Mouse (Mus musculus): ENCODE results near the gene Srsf1. TPM values are rescaled to one million over a fixed set of nuclear protein-coding genes. Genes with fewer than 3 reads are reported as not detected.

The Srsf1 gene
- polyA plus RNA-seq, 1 experiment from 2014 or later, result 500 TPM

Other genes with a start within 250 kb of the Srsf1 start
- not detected in 2 replicates for gene Lpo, start 219.1 kb upstream of the Srsf1 start, polyA plus RNA-seq (2014; fragmentation: Nextera tagmentation; extraction: Ambion mirVana)
- 14.3 and 14.9 TPM in 2 replicates for gene Mks1, start 194.2 kb upstream of the Srsf1 start, polyA plus RNA-seq (2014; fragmentation: Nextera tagmentation; extraction: Ambion mirVana)
- gene Epx, start 171.8 kb upstream of the Srsf1 start, polyA plus RNA-seq (2014; fragmentation: Nextera tagmentation; extraction: Ambion mirVana), result 0.08 TPM in 1 of 2 replicates, not detected in the other
- gene Olfr462, start 155.1 kb upstream of the Srsf1 start, polyA plus RNA-seq (2014; fragmentation: Nextera tagmentation; extraction: Ambion mirVana), result not detected in 2 replicates
- gene Olfr463, start 150.0 kb upstream of the Srsf1 start, polyA plus RNA-seq (2014; fragmentation: Nextera tagmentation; extraction: Ambion mirVana), result not detected in 2 replicates
- gene Olfr464, start 126.4 kb upstream of the Srsf1 start, polyA plus RNA-seq (2014; fragmentation: Nextera tagmentation; extraction: Ambion mirVana), result not detected in 2 replicates
- gene Dynll2, start 59.8 kb upstream of the Srsf1 start, polyA plus RNA-seq (2014; fragmentation: Nextera tagmentation; extraction: Ambion mirVana), result 16.8 and 18.6 TPM in 2 replicates
- 63.7 and 67.5 TPM in 2 replicates for gene Vezf1, start 20.9 kb downstream of the Srsf1 start, polyA plus RNA-seq (2014; fragmentation: Nextera tagmentation; extraction: Ambion mirVana)
- 14.3 and 15.7 TPM in 2 replicates for gene Cuedc1, start 50.7 kb downstream of the Srsf1 start, polyA plus RNA-seq (2014; fragmentation: Nextera tagmentation; extraction: Ambion mirVana)
- 59.3 and 60.4 TPM in 2 replicates for gene Mrps23, start 157.0 kb downstream of the Srsf1 start, polyA plus RNA-seq (2014; fragmentation: Nextera tagmentation; extraction: Ambion mirVana)
- 0.12 and 0.52 TPM in 2 replicates for gene Ccdc182, start 246.7 kb downstream of the Srsf1 start, polyA plus RNA-seq (2014; fragmentation: Nextera tagmentation; extraction: Ambion mirVana)

Data from limb, embryonic 11.5 days (tissue).